Mouse (Mus musculus) stomach, embryonic 14.5 days (tissue): ENCODE measurements around the gene Gpr162. TPM values are rescaled to one million over a fixed set of nuclear protein-coding genes. Genes with fewer than 3 reads are reported as not detected.
"Not testable (repeated sequence)": the region's sequence is repeated elsewhere in the genome, so short reads cannot be mapped to it uniquely, and the experiment has no call there.

Source experiments
- ATAC-seq: fragments of 200-750 bp; cut with Nextera tagmentation; 2 replicates; pipeline ENCODE4 v1.8.0; 2017; ENCODE audit warnings: low read depth, moderate TSS enrichment; ENCODE audit not compliant: insufficient number of reproducible peaks, insufficient read depth, low FRiP score
- H3K27ac ChIP-seq: fragments of 300-500 bp; sonication (generic); 2 replicates; pipeline ENCODE4 v1.5.1; 2014; ENCODE audit warnings: mild to moderate bottlenecking, low read length, moderate library complexity, mixed read lengths
- H3K27me3 ChIP-seq: fragments of 300-500 bp; sonication (generic); 2 replicates; pipeline ENCODE4 v1.6.1; 2014; ENCODE audit warnings: low read length, control low read depth, mixed read lengths; ENCODE audit not compliant: control insufficient read depth, insufficient read depth
- H3K36me3 ChIP-seq: fragments of 300-500 bp; sonication (generic); 2 replicates; pipeline ENCODE4 v1.6.1; 2014; ENCODE audit warnings: mild to moderate bottlenecking, control low read depth, low read length, moderate library complexity, mixed read lengths; ENCODE audit not compliant: control insufficient read depth, insufficient read depth
- H3K4me1 ChIP-seq: fragments of 300-500 bp; sonication (generic); 2 replicates; pipeline ENCODE4 v1.6.1; 2014; ENCODE audit warnings: low read length, control low read depth, mixed read lengths; ENCODE audit not compliant: control insufficient read depth, insufficient read depth
- H3K4me2 ChIP-seq: fragments of 300-500 bp; sonication (generic); replicated peaks from 2 replicates; pipeline ENCODE4 v1.6.1; 2014; ENCODE audit warnings: low read depth, low read length, control low read depth
- H3K4me3 ChIP-seq: fragments of 300-500 bp; sonication (generic); 2 replicates; pipeline ENCODE4 v1.5.1; 2014; ENCODE audit warnings: low read depth, low read length, control low read depth
- H3K9ac ChIP-seq: fragments of 300-500 bp; sonication (generic); replicated peaks from 2 replicates; pipeline ENCODE4 v1.6.1; 2014; ENCODE audit warnings: low read depth, mild to moderate bottlenecking, control low read depth, low read length, moderate library complexity, mixed read lengths
- H3K9me3 ChIP-seq: fragments of 300-500 bp; sonication (generic); 2 replicates; pipeline ENCODE4 v1.6.1; 2016; ENCODE audit warnings: low read depth, low read length, control low read depth; ENCODE audit not compliant: control insufficient read depth
- WGBS: fragments of 180-500 bp; shearing (Covaris S2); extraction: QIAGEN DNeasy Blood & Tissue Kit; methylation state at CpG from one replicate; pipeline ENCODE4 v1.1.7; 2014; 5-methylcytosine and 5-hydroxymethylcytosine counted together
- polyA plus RNA-seq: library from polyadenylated mRNA; unstranded; fragments of >200 nt; fragmentation: Nextera tagmentation; extraction: Ambion mirVana; gene quantifications from 2 replicates; pipeline ENCODE4 v1.2.1, GENCODE M21; 2014

The Gpr162 gene
- polyA plus RNA-seq, 1 experiment from 2014 or later = 0.91 TPM

DNA sequence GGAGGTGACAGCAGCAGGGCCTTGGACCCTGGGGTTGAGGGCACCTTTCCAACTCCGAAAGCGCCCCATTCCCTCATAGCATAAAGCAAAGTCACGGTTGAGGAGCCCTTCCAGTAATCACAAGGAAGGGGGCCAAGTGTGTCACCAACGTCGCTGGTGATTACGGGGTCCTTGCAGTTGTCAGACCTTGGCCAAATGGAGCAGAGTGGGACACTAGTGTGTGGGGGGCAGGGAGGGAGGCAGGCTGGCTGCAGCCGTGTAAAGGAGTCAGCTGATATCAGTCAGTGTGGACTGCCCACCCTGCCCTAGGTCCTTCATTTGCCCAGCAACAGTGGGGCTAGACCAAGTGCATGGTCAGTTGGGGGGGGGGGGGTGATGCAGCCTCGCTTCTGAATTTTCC lies 49.3 kb downstream of the Gpr162 start:
- no peaks in the 10 kb centered on the region for H3K27me3 ChIP-seq
- H3K9me3 ChIP-seq = no peaks in the 10 kb centered on the region
- peaks cover 55% of the 10 kb centered on the region for H3K36me3 ChIP-seq
- H3K27ac ChIP-seq = no peak overlapping the region
- peak; percentile 24; the same call in 1 of the 2 replicates for ATAC-seq
- peak overlapping the region; percentile 89 for H3K4me2 ChIP-seq
- 43% methylated on average over 8 of the region's 8 CpGs for WGBS
- H3K4me3 ChIP-seq = peak overlapping the region; percentile 78; the same call in 1 of the 2 replicates
- H3K4me1 ChIP-seq = peaks cover 20% of the 10 kb centered on the region
- H3K9ac ChIP-seq = 0 out of 2 replicates have a peak overlapping the region, but pooled peaks have one; percentile 83

DNA sequence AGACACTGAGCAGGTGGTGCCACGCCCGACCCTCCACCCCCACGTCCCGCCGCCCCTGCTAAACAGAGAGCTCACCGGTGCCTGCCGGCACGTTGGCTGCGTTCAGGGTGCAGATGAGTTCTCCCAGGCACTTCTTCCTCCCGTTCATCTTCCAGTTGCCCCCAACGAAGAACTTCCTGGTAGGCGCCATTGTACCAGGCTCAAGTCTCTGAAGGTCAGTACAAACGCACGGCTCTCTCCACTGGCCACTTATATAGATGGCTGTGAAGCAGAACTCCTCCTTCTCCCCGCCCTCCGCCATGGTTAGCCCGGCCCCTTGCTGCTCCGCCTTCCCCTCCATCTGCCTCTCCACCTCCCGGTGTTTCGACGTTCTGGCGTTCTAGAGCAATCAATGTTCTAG lies 49.9 kb downstream of the Gpr162 start, which contains the start of gene Tpi1:
Gene Tpi1, minus strand, starts transcription at position 364 of the 400 bp plus-strand sequence.
- peaks cover 50% of the 10 kb centered on the region for H3K36me3 ChIP-seq
- H3K4me3 ChIP-seq = peak within 1 kb of the TSS; percentile 78
- under 1% methylated on average over 22 of the region's 22 CpGs for WGBS
- peak within 1 kb of the TSS; percentile 94 for H3K27ac ChIP-seq
- peak within 1 kb of the TSS; percentile 89 for H3K4me2 ChIP-seq
- H3K9ac ChIP-seq = peak within 1 kb of the TSS; percentile 83
- H3K27me3 ChIP-seq = no peaks in the 10 kb centered on the region
- peak; percentile 89 for ATAC-seq
- peaks cover 23% of the 10 kb centered on the region for H3K4me1 ChIP-seq
- H3K9me3 ChIP-seq = no peaks in the 10 kb centered on the region

DNA sequence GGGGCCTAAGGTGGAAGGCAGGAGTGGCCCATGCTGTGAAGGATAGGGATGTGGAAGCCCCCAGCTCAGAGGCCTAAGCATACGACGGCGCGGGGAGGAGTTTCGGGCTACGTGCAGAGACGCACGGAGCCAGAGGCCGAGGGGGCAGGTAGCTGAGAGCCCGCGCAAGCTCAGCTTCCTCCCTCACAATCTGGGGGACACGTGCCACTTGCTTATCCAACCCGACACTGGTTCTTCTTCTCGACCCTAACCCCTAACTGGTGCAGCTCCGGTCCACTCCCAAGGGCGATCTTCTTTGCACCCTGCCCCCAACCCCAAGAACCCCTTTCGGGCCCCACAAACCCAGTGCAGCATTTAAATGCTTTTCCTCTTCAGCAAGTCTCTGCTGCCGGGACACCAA lies 50.3 kb downstream of the Gpr162 start:
- peak; percentile 64 for ATAC-seq
- Histone ChIP-seq H3K4me3 (peak overlapping the region; percentile 78), H3K4me1 (peaks cover 23% of the 10 kb centered on the region), H3K27me3 (no peaks in the 10 kb centered on the region), H3K9me3 (no peaks in the 10 kb centered on the region), H3K9ac (peak overlapping the region; percentile 83), H3K4me2 (peak overlapping the region; percentile 89), H3K27ac (peak overlapping the region; percentile 94), H3K36me3 (peaks cover 45% of the 10 kb centered on the region)
- 0% methylated on average over 18 of the region's 18 CpGs for WGBS

DNA sequence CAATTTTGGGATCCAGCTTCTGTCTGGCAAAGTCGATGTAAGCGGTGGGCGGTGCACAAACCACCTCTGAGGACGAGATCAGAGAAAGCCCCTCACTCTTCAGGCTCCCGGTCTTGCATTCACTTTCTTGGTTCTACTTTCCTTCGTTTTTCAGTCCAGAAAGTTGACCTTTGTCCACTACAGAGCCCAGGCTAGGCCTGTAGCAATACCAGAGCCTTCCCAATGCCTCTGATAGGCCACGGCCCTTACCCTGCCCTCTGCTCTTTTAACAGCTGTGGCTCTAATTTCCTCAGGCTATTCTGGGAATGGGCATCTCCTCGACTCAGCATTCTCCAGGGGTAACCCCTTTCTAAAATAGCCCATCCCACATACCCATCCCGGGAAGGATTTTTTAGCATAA lies 50.9 kb downstream of the Gpr162 start:
- Histone ChIP-seq H3K4me1 (peaks cover 27% of the 10 kb centered on the region), H3K9ac (peak overlapping the region; percentile 83), H3K4me3 (peak overlapping the region; percentile 78), H3K4me2 (peak overlapping the region; percentile 89), H3K27ac (peak overlapping the region; percentile 94), H3K36me3 (peaks cover 39% of the 10 kb centered on the region), H3K9me3 (no peaks in the 10 kb centered on the region), H3K27me3 (no peaks in the 10 kb centered on the region)
- ATAC-seq = no peak
- 19% methylated on average over 9 of the region's 9 CpGs for WGBS

DNA sequence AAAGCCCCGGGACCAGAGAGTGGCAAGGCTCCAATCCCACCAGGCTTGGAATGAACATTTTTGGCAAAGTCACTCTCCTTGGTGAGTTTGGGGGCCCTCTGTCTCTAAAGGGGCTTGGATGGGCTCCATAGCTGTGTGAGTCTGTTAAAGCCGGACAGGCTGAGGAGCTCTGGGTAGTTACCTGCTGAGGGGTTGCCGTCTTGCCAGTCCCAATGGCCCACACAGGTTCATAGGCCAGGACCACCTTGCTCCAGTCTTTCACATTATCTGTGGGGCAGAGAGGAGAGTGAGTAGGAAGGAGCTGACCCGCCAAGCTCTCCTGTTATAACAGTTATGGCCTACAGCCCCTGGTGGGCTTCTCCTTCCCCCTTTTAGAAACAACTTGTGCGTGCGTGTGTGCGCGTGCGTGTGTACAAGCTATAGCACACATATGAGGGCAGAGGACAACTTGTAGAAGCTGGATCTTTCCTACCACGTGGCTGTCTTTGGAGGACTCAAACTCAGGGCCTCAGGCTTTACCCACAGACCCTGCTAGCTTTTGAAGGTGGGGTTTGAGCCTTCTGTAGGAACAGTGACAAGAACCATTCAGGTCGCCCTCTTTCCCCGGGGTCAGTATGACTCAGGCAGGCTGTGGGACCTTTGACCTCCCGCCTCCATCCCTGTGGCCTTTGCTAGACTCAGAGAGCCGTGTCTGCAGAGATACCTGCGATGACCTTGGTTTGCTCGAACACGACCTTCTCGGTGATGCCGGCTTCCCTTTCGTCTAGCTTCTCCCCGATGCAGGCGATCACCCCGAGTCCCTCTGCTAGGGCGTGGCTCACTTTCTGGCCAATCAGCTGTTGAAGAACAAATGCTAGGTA lies 51.9 kb downstream of the Gpr162 start:
- Histone ChIP-seq H3K27ac (no peak overlapping the region), H3K27me3 (no peaks in the 10 kb centered on the region), H3K4me2 (peak overlapping the region; percentile 89), H3K9me3 (no peaks in the 10 kb centered on the region), H3K4me1 (peaks cover 27% of the 10 kb centered on the region), H3K4me3 (peak overlapping the region; percentile 78), H3K9ac (peak overlapping the region; percentile 83; the same call in 1 of the 2 replicates), H3K36me3 (peaks cover 30% of the 10 kb centered on the region)
- WGBS = 75% methylated on average over 24 of the region's 24 CpGs
- ATAC-seq = no peak

DNA sequence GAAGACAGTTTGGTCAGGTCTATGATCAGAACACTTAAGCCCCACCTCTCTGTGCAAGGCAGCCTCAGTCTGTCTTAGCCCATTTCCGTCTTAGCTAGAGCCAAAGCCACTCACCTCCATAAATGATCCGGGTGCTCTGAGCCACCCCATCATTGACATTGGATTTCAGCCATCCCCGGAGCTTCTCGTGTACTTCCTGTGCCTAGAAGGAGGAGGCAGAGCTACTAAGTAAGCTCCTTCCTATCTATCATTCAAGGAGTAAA lies 52.4 kb downstream of the Gpr162 start:
- Histone ChIP-seq H3K27me3 (no peaks in the 10 kb centered on the region), H3K9ac (no peak overlapping the region), H3K4me2 (no peak overlapping the region), H3K27ac (no peak overlapping the region), H3K4me3 (no peak overlapping the region), H3K9me3 (no peaks in the 10 kb centered on the region), H3K4me1 (peaks cover 27% of the 10 kb centered on the region), H3K36me3 (peaks cover 25% of the 10 kb centered on the region)
- ATAC-seq = no peak
- 83% methylated on average over 4 of the region's 4 CpGs for WGBS

DNA sequence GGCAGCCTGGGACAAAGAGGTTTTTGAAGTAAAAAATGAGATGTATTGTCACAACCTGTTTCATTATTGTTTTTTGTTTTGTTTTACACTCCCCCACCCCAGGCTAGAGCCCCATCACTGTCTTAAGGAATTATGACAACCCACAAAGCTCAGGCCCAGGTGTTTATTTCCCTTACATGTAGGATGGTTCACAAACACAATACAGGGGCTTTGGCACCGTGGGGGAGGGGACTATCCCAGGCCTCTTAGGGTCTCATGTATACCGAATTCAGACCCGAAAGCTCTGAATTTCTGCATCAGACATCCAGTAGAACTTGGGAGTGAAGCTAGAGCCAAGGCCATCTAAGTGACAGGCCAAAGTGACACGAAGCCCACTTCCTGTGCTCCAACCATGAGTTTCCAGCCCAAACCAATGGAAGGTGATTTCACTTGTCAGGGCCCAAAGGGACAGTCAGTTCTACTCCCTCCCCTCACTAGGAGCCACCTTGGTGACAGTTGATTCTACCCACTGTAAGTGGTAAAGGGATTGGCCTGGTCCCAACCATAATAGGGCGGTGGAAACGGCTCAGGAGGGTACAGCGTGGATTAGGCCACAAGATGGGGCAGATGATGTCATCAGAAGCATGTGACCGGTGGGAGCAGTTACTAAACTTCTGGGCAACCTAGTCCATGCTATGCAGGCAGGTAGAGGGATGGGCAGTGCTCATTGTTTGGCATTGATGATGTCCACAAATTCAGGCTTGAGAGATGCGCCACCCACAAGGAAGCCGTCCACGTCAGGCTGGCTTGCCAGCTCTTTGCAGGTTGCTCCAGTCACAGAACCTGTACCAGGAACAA lies 53.0 kb downstream of the Gpr162 start:
- H3K4me3 ChIP-seq = not testable (repeated sequence)

DNA sequence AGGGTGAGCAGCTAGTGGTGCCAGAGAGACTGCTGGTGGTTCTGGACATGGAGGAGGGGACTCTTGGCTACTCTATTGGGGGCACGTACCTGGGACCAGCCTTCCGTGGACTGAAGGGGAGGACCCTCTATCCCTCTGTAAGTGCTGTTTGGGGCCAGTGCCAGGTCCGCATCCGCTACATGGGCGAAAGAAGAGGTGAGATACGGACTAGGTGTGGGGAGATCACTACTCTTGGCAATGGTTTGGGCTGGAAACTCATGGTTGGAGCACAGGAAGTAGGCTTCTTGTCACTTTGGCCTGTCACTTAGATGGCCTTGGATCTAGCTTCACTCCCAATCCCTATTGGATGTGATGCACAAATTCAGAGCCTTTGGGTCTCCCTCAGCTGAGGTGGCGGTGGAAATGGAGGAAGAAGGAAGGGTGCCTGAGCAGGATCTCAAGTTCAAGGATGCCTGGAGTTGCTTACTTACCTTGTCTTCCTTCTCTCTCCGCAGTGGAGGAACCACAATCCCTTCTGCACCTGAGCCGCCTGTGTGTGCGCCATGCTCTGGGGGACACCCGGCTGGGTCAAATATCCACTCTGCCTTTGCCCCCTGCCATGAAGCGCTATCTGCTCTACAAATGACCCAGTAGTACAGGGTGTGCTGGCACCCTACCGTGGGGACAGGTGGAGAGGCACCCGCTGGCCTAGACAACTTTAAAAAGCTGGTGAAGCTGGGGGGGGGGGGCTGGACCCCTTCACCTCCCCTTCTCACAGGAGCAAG lies 53.8 kb downstream of the Gpr162 start:
- H3K9ac ChIP-seq = peak overlapping the region; percentile 71; the same call in 1 of the 2 replicates
- peaks cover 31% of the 10 kb centered on the region for H3K4me1 ChIP-seq
- peak overlapping the region; percentile 98 for H3K4me2 ChIP-seq
- H3K27ac ChIP-seq = peak overlapping the region; percentile 93
- WGBS = 45% methylated on average over 14 of the region's 14 CpGs
- H3K36me3 ChIP-seq = peaks cover 20% of the 10 kb centered on the region
- no peak for ATAC-seq
- H3K9me3 ChIP-seq = no peaks in the 10 kb centered on the region
- no peaks in the 10 kb centered on the region for H3K27me3 ChIP-seq
- H3K4me3 ChIP-seq = peak overlapping the region; percentile 59

More for the DNA sequence above, 53.0 kb downstream of the Gpr162 start:
- Histone ChIP-seq H3K36me3 (peaks cover 24% of the 10 kb centered on the region), H3K4me1 (peaks cover 30% of the 10 kb centered on the region)
- 84% methylated on average over 11 of the region's 11 CpGs for WGBS
- ATAC-seq, H3K4me2 ChIP-seq, H3K27me3 ChIP-seq, H3K9me3 ChIP-seq, H3K27ac ChIP-seq, H3K9ac ChIP-seq: not testable (repeated sequence)
